Mouse (Mus musculus) heart, postnatal 14 days (tissue): Measurements from ENCODE around the gene 1700003H04Rik. TPM values are rescaled to one million over a fixed set of nuclear protein-coding genes. Genes with fewer than 3 reads are reported as not detected.

Experiments used
- DNase-seq, 2 experiments: peaks; one replicate each; pipeline ENCODE4 v3.0.0; 2021 to 2022
- intact Hi-C: fragments of 180-260 bp; cut with DNase I; formaldehyde crosslinking; loops from one replicate; pipeline ENCODE4 v1.15.1; 2025
- long read RNA-seq, 2 experiments: library from polyadenylated mRNA; stranded (forward); transcript quantifications; one replicate each; pipeline ENCODE4 v2.0.0; 2021
- total RNA-seq, 2 experiments: library from RNA; stranded (reverse); gene quantifications; 2 replicates each; pipeline ENCODE4 v1.2.3; 2021

1700003H04Rik gene
- not detected for total RNA-seq
- long read RNA-seq, experiment 1: 0 reads
- long read RNA-seq, experiment 2: 0 reads

DNA sequence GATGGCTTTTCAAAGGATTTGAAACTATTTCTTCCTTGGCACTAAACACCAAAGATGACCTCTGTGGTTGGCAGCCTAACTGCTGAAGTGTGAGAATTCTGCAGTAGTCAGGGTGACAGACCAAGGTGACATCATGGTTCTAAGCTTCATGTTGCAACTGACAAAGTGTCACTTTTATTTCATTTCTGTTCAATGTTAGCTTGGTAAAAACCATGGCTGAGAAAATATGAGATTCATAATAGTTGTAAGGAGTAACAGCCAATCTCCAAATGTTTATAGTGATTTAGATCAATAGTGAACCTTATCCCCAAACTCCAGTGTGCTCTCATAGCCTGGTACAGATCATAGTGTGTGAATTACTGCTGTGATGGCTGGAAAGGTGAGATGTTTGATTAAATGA is at the start of gene 1700003H04Rik:
Gene 1700003H04Rik (minus strand): TSS at position 101 of the 400 bp plus-strand sequence.
- intact Hi-C loops: no loop called here
- no peak for DNase-seq

DNA sequence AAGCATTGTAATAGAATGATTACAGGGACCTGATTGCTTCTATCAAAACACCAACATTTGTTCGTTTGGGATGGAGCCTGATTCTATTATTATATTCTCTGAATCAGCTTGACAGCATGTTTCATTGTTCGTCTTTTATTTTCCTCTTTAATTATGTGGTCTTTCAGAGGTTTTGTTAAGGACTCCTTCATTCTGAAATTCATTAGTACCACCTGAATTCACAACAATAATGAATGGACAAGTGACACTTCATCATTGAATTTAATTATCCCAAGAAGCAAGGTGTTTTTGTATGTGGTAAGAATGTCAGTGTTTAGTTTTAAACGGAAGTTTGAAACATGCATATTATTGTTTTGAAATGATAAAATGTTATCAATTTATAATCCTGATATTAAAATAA is 42.1 kb upstream of the 1700003H04Rik start:
- DNase-seq: no peak
- intact Hi-C loops: no loop called here

DNA sequence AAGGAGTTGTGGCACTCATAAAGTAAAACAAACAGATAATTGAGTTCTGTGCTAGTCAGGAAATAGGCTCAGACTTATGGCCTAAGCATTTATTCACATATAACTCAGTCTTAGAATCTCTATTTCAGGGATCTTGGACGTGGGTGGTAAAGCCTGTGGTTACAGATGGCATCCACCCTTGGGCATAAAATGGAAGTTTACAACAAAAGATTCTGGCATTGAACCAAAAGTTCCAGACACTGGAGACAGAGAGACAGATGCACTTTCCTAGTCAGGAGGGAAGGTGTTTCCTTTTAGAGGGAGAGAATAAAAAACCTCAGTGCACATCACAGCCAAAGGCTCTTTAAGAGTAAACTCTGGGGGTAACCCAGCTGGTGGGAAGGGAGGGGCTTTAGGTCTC is 32.4 kb upstream of the 1700003H04Rik start:
- no peak for DNase-seq
- intact Hi-C loops: no loop called here

DNA sequence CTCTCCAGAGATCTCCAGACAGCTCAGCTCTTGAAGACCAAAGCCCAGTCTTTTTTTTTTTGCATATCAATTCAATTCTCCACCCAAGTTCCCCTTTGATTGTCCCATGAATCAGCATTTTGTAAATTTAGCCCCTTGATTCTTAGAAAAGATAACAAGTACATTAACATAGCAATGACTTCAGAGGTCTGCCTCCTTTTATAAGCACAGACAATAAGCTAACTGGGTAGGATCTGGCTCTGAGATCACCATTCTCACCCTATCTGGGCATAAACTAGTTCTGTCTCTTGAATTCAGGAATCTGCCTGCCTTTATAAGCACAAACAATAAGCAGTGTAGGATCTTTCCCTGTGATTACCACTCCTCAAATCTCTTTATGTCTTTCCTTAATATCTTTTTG is 29.1 kb upstream of the 1700003H04Rik start:
- intact Hi-C loops: no loop called here
- DNase-seq: no peak

DNA sequence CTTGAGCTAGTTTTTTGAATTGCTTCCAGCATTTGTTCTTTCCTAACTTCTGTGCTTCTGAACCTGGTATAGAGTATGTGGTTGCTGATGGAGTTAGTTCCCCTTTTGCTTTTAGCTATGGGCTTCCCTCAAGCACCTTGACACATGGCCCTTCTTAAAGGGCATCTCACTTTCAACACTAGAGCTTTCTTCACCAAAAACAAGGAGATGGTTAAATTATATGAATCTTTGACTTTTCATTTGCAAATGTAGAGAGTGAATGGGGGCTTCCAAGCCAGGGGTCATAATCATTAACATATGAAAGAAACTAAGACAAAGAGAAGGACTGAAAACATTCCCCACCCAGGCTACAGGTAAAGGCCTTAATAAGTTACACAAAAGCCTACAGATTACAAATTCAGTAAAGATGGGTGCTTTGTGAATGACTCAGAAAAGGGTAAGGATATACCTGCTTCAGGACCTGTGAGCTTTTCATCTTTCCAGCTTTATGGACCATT is 25.2 kb upstream of the 1700003H04Rik start:
- intact Hi-C loops: no loop called here
- DNase-seq: no peak

DNA sequence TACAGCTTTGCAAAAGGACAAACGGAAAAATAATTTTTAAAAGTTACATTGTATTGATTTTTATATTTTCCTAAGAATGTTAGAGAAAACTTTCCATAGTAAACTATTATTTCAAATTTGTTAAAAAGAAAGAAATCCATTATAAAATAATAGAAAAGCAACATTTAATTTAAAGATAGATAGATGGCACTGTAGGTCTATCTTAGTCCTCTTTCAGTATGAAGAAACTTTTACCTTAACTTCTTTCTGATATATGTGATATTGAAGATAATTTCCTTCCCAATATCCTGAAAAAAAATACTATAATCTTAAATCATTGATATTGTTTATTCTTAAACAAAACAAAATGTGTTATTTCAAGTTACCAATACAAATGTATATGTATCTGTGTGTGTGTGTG is 24.6 kb upstream of the 1700003H04Rik start:
- intact Hi-C loops: no loop called here
- DNase-seq: no peak

DNA sequence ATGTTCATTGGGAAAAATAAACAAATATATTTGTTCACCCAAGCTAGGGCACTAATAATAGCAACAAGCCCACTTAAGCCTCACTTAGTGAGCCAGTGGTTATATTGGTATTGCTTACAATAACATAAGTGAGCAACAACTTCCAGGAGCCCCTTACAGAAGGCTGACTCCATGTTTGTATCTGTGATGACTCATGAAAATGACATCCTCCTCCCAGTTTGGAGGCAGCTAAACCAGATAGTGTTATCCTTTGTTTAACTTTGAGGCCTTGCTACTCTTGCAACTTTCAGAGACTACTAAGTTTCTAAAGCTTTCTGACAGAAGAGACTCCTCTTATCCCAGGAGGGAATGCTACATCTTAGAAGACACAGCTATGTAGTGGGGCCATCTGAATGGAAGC is 16.9 kb upstream of the 1700003H04Rik start:
- DNase-seq: no peak
- intact Hi-C loops: no loop called here

DNA sequence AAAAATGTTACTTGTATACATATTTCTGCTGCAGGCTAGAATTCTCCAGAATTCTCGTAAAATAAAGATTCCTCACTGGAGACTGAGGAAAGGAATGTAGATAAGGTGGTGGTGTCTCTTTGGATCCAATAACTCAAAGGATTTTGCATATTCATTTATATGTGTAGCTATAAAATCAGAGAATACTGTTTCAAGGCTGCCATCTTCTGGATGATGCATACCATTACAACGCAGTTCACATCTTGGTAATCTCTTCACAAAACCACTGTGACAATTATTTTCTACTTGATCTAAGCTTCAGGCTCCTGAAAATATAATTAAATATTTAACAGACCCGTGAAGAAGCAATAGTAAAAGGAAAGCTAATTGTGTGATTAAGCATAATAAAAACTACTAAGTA is 6.6 kb upstream of the 1700003H04Rik start:
- intact Hi-C loops: loop anchor here (5.0 kb wide), 1 partner anchor 1070 kb away; no protein-coding TSS in a partner anchor

DNA sequence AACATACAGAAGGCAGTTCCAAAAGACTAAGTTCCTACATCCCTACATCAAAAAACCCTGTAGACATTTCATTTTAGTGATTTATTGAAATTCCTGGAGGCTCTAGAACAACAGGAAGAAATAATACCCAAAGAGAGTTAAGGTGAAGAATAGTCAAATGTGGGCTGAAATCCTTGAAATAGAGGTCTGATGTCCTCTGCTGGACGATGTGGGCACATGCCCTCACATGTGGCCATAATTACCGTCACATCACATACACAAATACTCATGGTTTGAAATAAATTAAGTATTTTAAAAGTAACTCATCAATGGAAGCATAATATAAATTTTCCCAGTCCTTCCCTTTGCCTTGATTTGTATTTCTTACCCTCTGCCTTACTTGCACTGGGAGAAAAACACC is 4.9 kb upstream of the 1700003H04Rik start:
- no peak for DNase-seq
- intact Hi-C loops: loop anchor here (5.0 kb wide), 1 partner anchor 1068 kb away; no protein-coding TSS in a partner anchor

More for the DNA sequence above, 6.6 kb upstream of the 1700003H04Rik start:
- DNase-seq: no peak

DNA sequence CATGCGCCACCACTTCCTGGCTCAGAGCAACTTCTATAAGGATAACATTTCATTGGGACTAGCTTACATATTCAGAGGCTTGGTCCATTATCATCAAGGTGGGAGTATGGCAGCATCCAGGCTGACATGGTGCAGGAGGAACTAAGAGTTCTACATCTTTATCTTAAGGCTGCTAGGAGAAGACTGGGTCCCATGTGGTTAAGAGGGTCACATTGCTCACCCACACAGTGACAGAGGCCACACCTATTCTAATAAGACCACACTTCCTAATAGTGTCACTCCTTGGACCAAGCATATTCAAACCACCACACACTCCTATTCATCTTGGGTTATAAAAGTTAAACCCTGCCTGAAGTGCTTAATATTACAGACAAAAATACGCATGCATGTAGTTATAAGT is 23.6 kb downstream of the 1700003H04Rik start:
- DNase-seq: no peak
- intact Hi-C loops: no loop called here

DNA sequence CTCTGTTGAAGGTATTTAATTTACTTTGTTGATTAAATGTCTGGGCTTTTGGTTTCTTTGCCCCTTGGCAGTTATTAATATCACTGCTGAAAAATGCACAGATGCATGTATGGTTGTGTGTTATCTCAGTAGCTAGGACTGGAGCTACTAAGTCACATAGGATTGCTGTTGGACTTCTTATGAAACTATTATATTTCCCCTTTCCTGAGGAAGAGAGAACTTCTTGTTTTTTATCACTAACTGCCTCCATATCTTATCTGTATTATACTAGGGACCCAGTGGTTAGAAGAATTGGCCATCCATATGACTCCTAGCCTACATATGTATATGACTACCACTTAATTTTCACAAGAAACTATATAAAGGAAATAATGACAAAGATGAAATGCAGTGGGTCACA is 24.9 kb downstream of the 1700003H04Rik start:
- no peak for DNase-seq
- intact Hi-C loops: no loop called here

DNA sequence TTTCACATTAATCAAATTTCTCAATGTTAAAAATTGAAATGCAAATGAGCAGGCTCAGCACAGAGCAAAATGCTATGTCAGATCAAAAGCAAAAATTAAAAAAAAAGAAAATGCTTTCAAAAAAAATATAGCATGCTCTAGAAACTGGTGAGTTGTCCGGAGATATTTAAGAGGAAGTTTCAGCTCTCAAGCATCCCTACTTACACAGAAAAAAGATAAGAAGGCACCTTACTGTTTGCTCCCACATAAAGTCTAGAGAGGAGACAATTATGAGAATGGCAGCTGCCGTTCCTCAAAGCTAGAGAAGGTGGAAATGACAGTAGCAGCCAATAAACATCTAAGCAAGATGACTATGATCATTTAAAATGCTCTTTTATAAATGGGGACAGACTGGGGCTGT is 25.8 kb downstream of the 1700003H04Rik start:
- intact Hi-C loops: no loop called here
- DNase-seq: no peak

DNA sequence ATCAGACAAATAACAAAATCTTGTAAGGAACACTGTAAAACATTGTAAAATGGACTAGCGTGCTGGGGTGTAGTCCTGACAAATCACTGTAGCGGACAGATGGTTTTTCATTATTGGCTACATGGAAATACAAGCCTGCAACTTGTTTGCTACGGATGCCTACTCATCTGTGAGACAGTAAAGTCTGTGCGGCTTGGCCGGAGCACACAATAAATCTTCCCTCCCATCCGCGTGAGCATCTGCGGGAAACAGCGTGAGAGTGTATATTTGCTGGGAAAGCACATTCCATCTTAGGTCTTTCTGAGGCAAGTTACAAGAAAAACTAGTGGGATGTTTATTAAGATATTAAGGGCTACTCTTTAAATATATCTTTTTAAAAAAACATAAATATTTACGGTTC is 32.0 kb downstream of the 1700003H04Rik start:
- DNase-seq: no peak
- intact Hi-C loops: no loop called here

DNA sequence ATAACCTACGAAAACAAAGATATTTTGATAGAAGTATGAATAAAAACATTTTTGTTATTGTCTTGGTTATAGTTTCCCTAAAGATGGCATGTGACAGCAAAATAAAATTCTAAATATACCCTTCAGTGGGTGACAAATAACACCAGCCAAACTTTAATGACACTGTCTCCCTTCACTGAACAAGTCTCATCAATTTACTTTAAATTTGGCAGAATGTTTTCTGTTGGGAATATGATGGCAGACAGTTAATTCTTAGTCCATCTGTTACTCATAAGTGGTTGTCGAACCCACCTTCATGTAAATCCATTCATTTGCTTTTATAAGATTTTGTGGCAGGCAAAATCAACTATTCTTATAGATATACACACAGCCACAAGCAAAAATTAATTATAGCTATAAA is 42.6 kb downstream of the 1700003H04Rik start:
- no peak for DNase-seq
- intact Hi-C loops: no loop called here

DNA sequence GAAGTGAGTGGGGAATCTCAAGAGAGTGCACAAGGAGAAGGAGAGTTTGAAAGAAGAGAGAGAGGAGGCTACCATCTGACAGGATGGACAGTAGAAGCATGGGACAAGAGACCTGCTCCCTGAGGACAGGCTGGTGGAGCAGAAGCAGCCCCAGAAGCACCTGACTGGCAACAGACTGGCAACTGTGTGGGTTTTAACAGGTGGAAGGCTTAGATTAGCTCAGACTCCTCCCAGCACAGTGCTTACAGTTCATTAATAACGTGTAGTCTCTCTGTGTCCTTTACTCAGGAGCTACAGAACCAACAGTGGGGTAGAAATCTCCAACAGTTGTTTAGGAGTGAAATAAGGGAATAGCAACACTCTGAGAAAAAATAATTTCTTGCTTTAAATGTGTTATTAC is 44.3 kb downstream of the 1700003H04Rik start:
- intact Hi-C loops: no loop called here
- DNase-seq: no peak

DNA sequence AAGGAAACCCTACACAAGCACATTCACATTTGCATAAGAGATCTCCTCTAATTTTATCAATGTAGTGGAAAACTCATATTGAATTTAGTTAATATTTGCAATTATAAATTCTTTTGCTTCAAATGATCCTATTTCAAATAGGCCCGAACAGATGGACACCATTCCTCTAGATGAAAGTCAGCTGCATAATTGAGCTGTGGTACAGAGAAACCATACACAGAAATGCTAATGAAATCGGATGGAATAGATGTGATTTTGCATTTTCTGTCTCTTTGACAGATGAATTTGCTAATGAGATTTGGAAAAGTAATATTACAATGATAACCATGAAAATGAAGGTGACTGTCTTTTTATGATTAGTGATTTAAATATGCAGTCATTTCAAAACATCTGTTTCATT is 62.1 kb downstream of the 1700003H04Rik start:
- DNase-seq: no peak
- intact Hi-C loops: no loop called here

Other genes starting within 250 kb of the 1700003H04Rik start
- not detected for gene 1700006A11Rik, start 155.1 kb downstream of the 1700003H04Rik start, total RNA-seq